Mouse (Mus musculus) G1E (cell line): ENCODE data around the gene Papln.

Experiments used
- CTCF ChIP-seq: IDR thresholded peaks from 2 replicates; pipeline ENCODE4 v1.5.1; 2012; ENCODE audit warnings: low read depth, low read length, inconsistent platforms, mixed read lengths
- GATA2 ChIP-seq: IDR thresholded peaks from 2 replicates; pipeline ENCODE4 v1.6.1; 2012; ENCODE audit warnings: low read depth, low read length, inconsistent platforms, borderline replicate concordance
- POLR2AphosphoS5 ChIP-seq: IDR thresholded peaks from 2 replicates; pipeline ENCODE4 v1.6.1; 2012; ENCODE audit warnings: low read depth, low read length, inconsistent platforms; ENCODE audit not compliant: insufficient replicate concordance
- TAL1 ChIP-seq: conservative IDR thresholded peaks from 2 replicates; pipeline ENCODE4 v1.6.1; 2012; ENCODE audit warnings: low read depth, low read length, inconsistent platforms, mixed read lengths

DNA sequence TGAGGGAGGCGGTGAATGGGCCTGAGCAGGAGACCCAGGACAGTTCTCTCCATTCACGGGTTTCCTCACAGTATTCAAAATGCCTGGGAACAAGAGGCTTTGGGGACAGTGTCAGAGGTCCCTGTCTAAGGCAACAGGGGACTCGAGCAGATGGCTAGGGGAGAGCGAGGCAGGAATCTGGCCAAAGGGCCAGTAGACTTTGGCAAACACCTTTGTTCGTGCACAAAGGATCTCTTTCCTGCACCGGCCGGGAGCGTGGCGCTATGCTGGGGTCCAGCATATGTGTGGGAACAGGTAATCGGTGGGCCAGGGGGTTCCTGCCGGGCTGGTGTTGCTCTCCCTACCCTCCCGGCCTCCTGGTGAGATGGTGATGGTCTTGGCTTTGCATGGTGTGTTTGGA, 12.2 kb downstream of the Papln start:
- no peak for TF ChIP-seq CTCF
- TF ChIP-seq TAL1, result no peak
- TF ChIP-seq POLR2AphosphoS5, result no peak
- TF ChIP-seq GATA2, result no peak
